In genomic region chr4:38519108-38519507, GRCm38 (mm10) we compare ENCODE assay signal across 22 mouse cellular contexts.
DNase-seq lines count a peak whose midpoint lies in the region; TF ChIP-seq lines count a peak whose summit lies in the region.
"Had no signal": no experiment of that assay in that cellular context is flagged by ENCODE, and none has a peak within 500 bp of the region (broad histone marks: within the 10 kb centered on the region; RNA-seq: fewer than 3 reads in every experiment).

No protein-coding gene starts in this region.

- H3K27ac ChIP-seq in ES-Bruce4 (ENCODE audit: insufficient read depth, low read length), result peak overlapping the region; percentile 69
- H3K27ac ChIP-seq in ES-E14 (ENCODE audit: insufficient read depth, low read depth, low read length, poor library complexity, severe bottlenecking), result no peak overlapping the region
- H3K27ac ChIP-seq: embryonic facial prominence, embryonic 13.5 days; embryonic facial prominence, embryonic 15.5 days; forebrain, embryonic 13.5 days; forebrain, embryonic 15.5 days had no signal

- in situ Hi-C loops in ES-E14 (cut with MboI; ENCODE audit: low sequenced_read_pairs in 2 of 2, unreplicated experiment in 2 of 2), result no loop called here

- H3K4me3 ChIP-seq in ES-Bruce4 (ENCODE audit: low read depth, low read length) (no peak overlapping the region), ES-E14 (ENCODE audit: insufficient read depth in 1 of 2, low read depth in 1 of 2, low read length in 2 of 2, poor library complexity in 1 of 2, severe bottlenecking in 1 of 2) (no peak overlapping the region)
- H3K4me3 ChIP-seq: embryonic facial prominence, embryonic 13.5 days; embryonic facial prominence, embryonic 15.5 days; erythroblast, embryonic 14.5 days; forebrain, embryonic 13.5 days; forebrain, embryonic 15.5 days had no signal

- no peak overlapping the region for H3K9ac ChIP-seq in ES-Bruce4 (ENCODE audit: low read depth, poor library complexity, severe bottlenecking)
- H3K9ac ChIP-seq in ES-E14 (ENCODE audit: insufficient read depth, low read depth, low read length, poor library complexity, severe bottlenecking), result no peak overlapping the region
- H3K9ac ChIP-seq: embryonic facial prominence, embryonic 13.5 days; embryonic facial prominence, embryonic 15.5 days; forebrain, embryonic 13.5 days; forebrain, embryonic 15.5 days had no signal

- H3K27me3 ChIP-seq in ES-Bruce4 (ENCODE audit: control insufficient read depth, insufficient read depth, low read length, poor library complexity, severe bottlenecking), result no peaks in the 10 kb centered on the region
- H3K27me3 ChIP-seq: CH12.LX; embryonic facial prominence, embryonic 13.5 days; embryonic facial prominence, embryonic 15.5 days; forebrain, embryonic 13.5 days; forebrain, embryonic 15.5 days had no signal

- TF ChIP-seq CTCF in ES-Bruce4 (IDR thresholded peaks at IDR 0.05; ENCODE audit: low read depth, low read length), result no peak

- DNase-seq in ES-E14 (ENCODE audit: low read depth, low spot score), result peak; percentile 25
- DNase-seq in ZHBTc4 (ENCODE audit: low read depth, low spot score), result peak; percentile 83
- no peak for DNase-seq in gastrocnemius, postnatal 25 days
- DNase-seq in adrenal gland, postnatal 4 days (ENCODE audit: low spot score in 2 of 2), result no peak
- no peak for DNase-seq in natural killer cell, adult 2 months (ENCODE audit: low spot score in 2 of 2)
- DNase-seq: adrenal gland, adult 2 months; adrenal gland, postnatal 10 days; adrenal gland, postnatal 25 days; B cell, adult 2 months; cerebellum, adult 11-12 months; cerebellum, adult 2 months; cerebellum, adult 9-10 months; cerebellum, postnatal 14 days; cerebellum, postnatal 36 days; embryo, embryonic 11 days had no signal

- H3K9me3 ChIP-seq in ES-Bruce4 (replicated peaks; ENCODE audit: control insufficient read depth, insufficient read depth, low read length, poor library complexity, severe bottlenecking) (peaks cover 12% of the 10 kb centered on the region), ES-E14 (ENCODE audit: control insufficient read depth, insufficient read depth, low read depth, low read length) (no peaks in the 10 kb centered on the region)
- H3K9me3 ChIP-seq: embryonic facial prominence, embryonic 13.5 days; embryonic facial prominence, embryonic 15.5 days; forebrain, embryonic 13.5 days; forebrain, embryonic 15.5 days had no signal

- TF ChIP-seq EP300 in ES-Bruce4 (IDR thresholded peaks at IDR 0.05; ENCODE audit: insufficient read depth, low read depth, low read length), result peak; percentile 83

- H3K4me1 ChIP-seq in ES-Bruce4 (ENCODE audit: control insufficient read depth, insufficient read depth, low read length), result no peaks in the 10 kb centered on the region
- no peaks in the 10 kb centered on the region for H3K4me1 ChIP-seq in ES-E14 (ENCODE audit: control insufficient read depth in 2 of 2, insufficient read depth in 2 of 2, low read length in 2 of 2, poor library complexity in 1 of 2)
- H3K4me1 ChIP-seq: embryonic facial prominence, embryonic 13.5 days; embryonic facial prominence, embryonic 15.5 days; forebrain, embryonic 13.5 days; forebrain, embryonic 15.5 days had no signal

- H3K36me3 ChIP-seq in ES-Bruce4 (ENCODE audit: control insufficient read depth, insufficient read depth, low read length, poor library complexity, severe bottlenecking), result no peaks in the 10 kb centered on the region; the same call in 1 of the 2 replicates
- H3K36me3 ChIP-seq in ES-E14 (ENCODE audit: control insufficient read depth, insufficient read depth, low read length, poor library complexity, severe bottlenecking), result no peaks in the 10 kb centered on the region
- H3K36me3 ChIP-seq: embryonic facial prominence, embryonic 13.5 days; embryonic facial prominence, embryonic 15.5 days; forebrain, embryonic 15.5 days had no signal

- no peak for TF ChIP-seq POLR2A in ES-Bruce4 (IDR thresholded peaks at IDR 0.05; ENCODE audit: insufficient read depth, low read length)

TF ChIP-seq in ES-E14, 5 proteins besides CTCF, POLR2A, EP300 and RAD21:
- TF ChIP-seq CHD2 (IDR thresholded peaks at IDR 0.05; ENCODE audit: low read depth, low read length) (no peak), MAFK (IDR thresholded peaks at IDR 0.05; ENCODE audit: insufficient read depth, low read depth, low read length) (no peak), ZNF384 (IDR thresholded peaks at IDR 0.05; ENCODE audit: low read depth, low read length) (no peak), HCFC1 (IDR thresholded peaks at IDR 0.05; ENCODE audit: borderline replicate concordance, insufficient read depth, low read length) (no peak), ZC3H11A (IDR thresholded peaks at IDR 0.05; ENCODE audit: borderline replicate concordance, low read depth, low read length) (no peak)

Comparison
In these comparisons a context has a peak if more than half of its experiments do, and no peak if none do; other contexts are left out.
1. DNase-seq: peak in ES-E14 (single experiment) and ZHBTc4 (single experiment); none in gastrocnemius, postnatal 25 days (single experiment), adrenal gland, postnatal 4 days (0 of 2) and natural killer cell, adult 2 months (0 of 2).